Mouse (Mus musculus): ENCODE results near the gene Ranbp2.

GRCm38 (mm10) chr10:58491031-58491430 lies 44.3 kb downstream of the Ranbp2 start:
- no peak for TF ChIP-seq POLR2A (IDR thresholded peaks at IDR 0.05; ENCODE audit: borderline replicate concordance, low read depth, low read length)
- TF ChIP-seq CTCF (IDR thresholded peaks at IDR 0.05; ENCODE audit: low read depth, low read length) = no peak

Data from bone marrow macrophage, adult 2 months (primary cell).